Mouse (Mus musculus) CD8-positive naive resting alpha-beta T cell, adult 2 months (primary cell): ENCODE data around the gene Avpr1a.

ENCODE experiments used
- DNase-seq, 2 experiments: peaks; one replicate each; pipeline ENCODE4 v3.0.0; 2022; ENCODE audit warnings: low read depth in 2 of 2, low spot score in 2 of 2

Gene Avpr1a

GRCm38 (mm10) chr10:122447861-122448716 lies at the start of gene Avpr1a:
Gene Avpr1a, plus strand, starts transcription at chr10:122448499.
- no peak for DNase-seq

DNA sequence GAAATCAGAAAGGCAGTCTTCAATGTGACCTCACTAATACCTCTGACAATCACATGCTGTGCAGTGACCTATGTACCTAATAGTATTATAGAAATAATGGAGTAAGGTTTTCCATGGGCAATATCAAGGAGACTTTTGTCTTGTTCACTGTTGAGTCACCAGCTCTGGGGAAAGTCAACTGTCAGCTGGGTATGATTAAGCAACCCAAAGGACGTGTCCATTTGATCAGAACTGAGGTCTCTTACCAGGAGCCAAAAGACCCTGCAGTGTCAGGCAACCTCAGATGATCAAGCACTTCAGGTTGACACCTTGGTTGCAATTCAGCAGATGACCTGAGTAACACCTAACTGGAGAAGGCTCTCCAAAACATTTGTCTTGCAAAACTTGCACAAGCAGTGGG lies 46.0 kb upstream of the Avpr1a start:
- DNase-seq, result no peak

DNA sequence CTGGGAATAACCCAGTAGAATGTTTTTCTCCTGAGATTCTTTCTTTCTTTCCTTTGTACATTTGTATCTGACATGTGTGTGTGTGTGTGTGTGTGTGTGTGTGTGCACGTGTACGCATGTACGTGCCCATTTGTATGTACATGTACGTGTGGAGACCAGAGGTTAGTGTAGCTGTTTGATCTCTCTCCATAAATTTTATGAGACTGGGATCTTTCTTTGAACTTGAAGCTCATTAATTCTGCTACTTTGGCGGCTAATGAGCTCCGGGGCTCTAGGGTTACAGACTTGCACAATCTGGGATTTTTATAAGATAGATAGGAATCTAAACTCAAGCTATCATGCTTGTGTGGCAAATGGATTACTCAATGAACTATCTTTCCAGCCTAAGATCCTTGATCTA lies 42.0 kb upstream of the Avpr1a start:
- DNase-seq, result no peak

- DNase-seq, result no peak
Measured at GRCm38 (mm10) chr10:122408697-122409409, 39.4 kb upstream of the Avpr1a start.

DNA sequence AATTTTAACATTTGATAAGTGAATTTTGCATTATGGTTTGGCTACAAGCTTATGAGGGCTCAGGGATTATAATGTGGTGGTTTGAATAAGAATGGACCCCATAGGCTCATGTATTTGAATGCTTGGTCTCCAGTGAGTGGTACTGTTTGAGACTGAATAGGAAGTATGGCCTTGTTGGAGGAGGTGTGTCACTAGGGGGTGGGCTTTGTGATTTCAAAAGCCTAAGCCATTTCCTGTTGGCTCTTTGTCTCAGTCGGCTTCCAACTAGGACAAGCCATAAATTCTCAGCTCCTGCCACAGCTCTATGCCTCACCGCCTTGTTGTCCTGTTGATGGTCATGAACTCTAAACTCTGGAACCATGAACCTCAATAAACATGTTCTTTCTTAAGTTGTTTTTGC lies 37.5 kb upstream of the Avpr1a start:
- DNase-seq, result no peak

- no peak for DNase-seq
Measured at GRCm38 (mm10) chr10:122432690-122433089, 15.6 kb upstream of the Avpr1a start.

DNA sequence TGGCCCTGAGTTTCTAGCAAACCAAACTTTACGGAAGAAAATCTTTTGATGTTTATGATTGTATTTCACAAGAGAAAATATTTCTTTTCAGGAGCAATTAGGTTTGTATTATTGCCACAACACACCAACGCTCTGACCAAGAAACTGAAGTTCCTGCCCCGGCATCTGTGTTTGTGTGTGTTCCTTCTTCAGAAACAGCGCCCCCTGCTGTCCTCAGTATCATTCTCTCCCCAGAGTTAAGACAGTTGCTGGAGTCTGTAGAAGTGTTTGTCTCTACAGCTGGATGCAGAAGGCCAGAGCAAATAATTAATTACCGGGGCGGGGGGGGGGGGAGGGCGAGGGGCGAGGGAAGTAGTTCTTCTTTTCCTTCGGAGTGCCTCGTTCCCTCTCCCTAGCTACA lies 1.0 kb upstream of the Avpr1a start:
- peak; percentile 11 to 40 for DNase-seq

GRCm38 (mm10) chr10:122448717-122449611 lies 665 bp downstream of the Avpr1a start:
- DNase-seq, result no peak

DNA sequence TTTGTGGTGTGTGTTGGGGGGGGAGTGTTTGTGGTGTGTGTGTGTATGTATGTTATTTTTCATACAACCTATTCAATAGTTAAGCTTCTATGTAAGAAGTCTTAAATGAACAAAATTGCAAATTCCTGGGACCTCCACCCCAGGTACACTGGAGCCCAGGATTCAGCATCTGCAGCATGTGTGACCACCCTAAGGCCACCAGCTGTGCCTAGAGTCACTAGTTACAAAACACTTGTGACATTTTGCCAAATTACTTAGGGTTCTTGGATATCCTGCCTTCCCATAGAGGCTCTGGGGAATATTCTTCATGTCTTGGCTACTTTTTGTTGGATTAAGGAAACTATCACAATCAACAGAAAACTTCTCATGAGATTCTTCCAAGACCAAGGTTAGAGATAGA lies 1.6 kb downstream of the Avpr1a start:
- no peak for DNase-seq

DNA sequence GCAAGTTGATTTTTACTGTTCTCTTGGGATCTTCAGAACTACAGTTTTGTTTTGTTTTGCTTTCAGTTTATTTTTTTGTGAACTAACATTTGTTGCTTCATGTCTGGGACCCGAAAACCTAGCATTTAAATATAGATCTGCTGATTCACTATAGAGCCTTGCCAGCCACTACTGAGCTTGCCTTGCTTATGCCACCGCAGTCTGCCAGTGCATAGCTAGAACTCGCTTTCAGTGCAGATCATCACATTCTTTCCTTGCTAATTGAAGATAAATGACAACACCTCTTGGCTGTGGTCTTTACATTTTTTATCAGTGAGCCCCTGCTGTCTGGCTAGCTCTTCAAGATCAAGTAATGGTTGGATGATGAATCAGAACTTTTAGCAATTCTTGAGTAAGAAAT lies 5.2 kb downstream of the Avpr1a start:
- no peak for DNase-seq

- no peak for DNase-seq
Measured at GRCm38 (mm10) chr10:122455793-122456192, 7.5 kb downstream of the Avpr1a start.

GRCm38 (mm10) chr10:122476846-122477245 lies 28.5 kb downstream of the Avpr1a start:
- no peak for DNase-seq

GRCm38 (mm10) chr10:122498551-122498950 lies 50.3 kb downstream of the Avpr1a start:
- DNase-seq, result no peak

GRCm38 (mm10) chr10:122499306-122499705 lies 51.0 kb downstream of the Avpr1a start:
- no peak for DNase-seq
